Mouse (Mus musculus): Measurements from ENCODE around the gene Frmpd3. TPM values are rescaled to one million over a fixed set of nuclear protein-coding genes. Genes with fewer than 3 reads are reported as not detected.

Frmpd3 gene
- polyA plus RNA-seq, 1 experiment from 2014 or later: 0.06 TPM

GRCm38 (mm10) chrX:140456751-140457491 is 114.9 kb downstream of the Frmpd3 start:
- Histone ChIP-seq H3K9ac (peak overlapping the region; percentile 41; the same call in 1 of the 2 replicates), H3K4me2 (peak overlapping the region; percentile 74), H3K36me3 (no peaks in the 10 kb centered on the region), H3K4me1 (0 out of 2 replicates have a peak, but pooled peaks cover 2% of the 10 kb centered on the region), H3K27me3 (peaks cover 25% of the 10 kb centered on the region), H3K4me3 (replicated peaks) (peak overlapping the region; percentile 58), H3K27ac (no peak overlapping the region), H3K9me3 (replicated peaks) (no peaks in the 10 kb centered on the region)
- 21% methylated on average over 39 of the region's 39 CpGs for WGBS
- ATAC-seq (replicated peaks; ENCODE audit: low FRiP score): peak; percentile 65

- Histone ChIP-seq H3K27me3 (peaks cover 25% of the 10 kb centered on the region), H3K4me1 (0 out of 2 replicates have a peak, but pooled peaks cover 2% of the 10 kb centered on the region), H3K27ac (no peak overlapping the region), H3K9me3 (replicated peaks) (no peaks in the 10 kb centered on the region), H3K4me2 (peak overlapping the region; percentile 74), H3K4me3 (replicated peaks) (peak overlapping the region; percentile 58), H3K9ac (peak overlapping the region; percentile 41; the same call in 1 of the 2 replicates), H3K36me3 (no peaks in the 10 kb centered on the region)
- WGBS: 20% methylated on average over 12 of the region's 12 CpGs
- no peak for ATAC-seq (replicated peaks; ENCODE audit: low FRiP score)
Observed at GRCm38 (mm10) chrX:140457502-140457901, 115.4 kb downstream of the Frmpd3 start.

- H3K9me3 ChIP-seq (replicated peaks): no peaks in the 10 kb centered on the region
- no peak for ATAC-seq (replicated peaks; ENCODE audit: low FRiP score)
- H3K27ac ChIP-seq: no peak overlapping the region
- H3K36me3 ChIP-seq: 0 out of 2 replicates have a peak, but pooled peaks cover 6% of the 10 kb centered on the region
- H3K9ac ChIP-seq: no peak overlapping the region
- H3K4me3 ChIP-seq (replicated peaks): no peak overlapping the region
- H3K4me2 ChIP-seq: no peak overlapping the region
- H3K4me1 ChIP-seq: no peaks in the 10 kb centered on the region
- 85% methylated on average over 6 of the region's 6 CpGs for WGBS
- H3K27me3 ChIP-seq: 0 out of 2 replicates have a peak, but pooled peaks cover 11% of the 10 kb centered on the region
Observed at GRCm38 (mm10) chrX:140478231-140478630, 136.2 kb downstream of the Frmpd3 start.

GRCm38 (mm10) chrX:140479171-140479570 is 137.1 kb downstream of the Frmpd3 start:
- H3K9me3 ChIP-seq (replicated peaks): no peaks in the 10 kb centered on the region
- no peak overlapping the region for H3K4me2 ChIP-seq
- H3K4me1 ChIP-seq: no peaks in the 10 kb centered on the region
- ATAC-seq (replicated peaks; ENCODE audit: low FRiP score): no peak
- H3K27me3 ChIP-seq: 0 out of 2 replicates have a peak, but pooled peaks cover 11% of the 10 kb centered on the region
- 0 out of 2 replicates have a peak, but pooled peaks cover 6% of the 10 kb centered on the region for H3K36me3 ChIP-seq
- H3K9ac ChIP-seq: no peak overlapping the region
- no peak overlapping the region for H3K27ac ChIP-seq
- H3K4me3 ChIP-seq (replicated peaks): no peak overlapping the region
- WGBS: 59% methylated on average over 4 of the region's 5 CpGs

MicroRNA genes within 50 kb of the gene (microRNA counts, 519-probe panel; counts per million panel counts)
- microRNA mmu-miR-3475: 2,543 counts per million, percentile 48 among the panel's probes with 10 or more counts

Small RNA genes within 50 kb of the gene (microRNA-seq; reads per million reads assigned to microRNA genes)
- 5.3 reads per million, percentile 24 among the genes with 10 or more reads in this experiment for gene Mir3475

Other genes starting within 250 kb of the Frmpd3 start
- 42.7 and 44.0 TPM in 2 replicates for gene Prps1, start 114.3 kb downstream of the Frmpd3 start, polyA plus RNA-seq (2015; fragmentation: Nextera tagmentation; extraction: Ambion mirVana)